Mouse (Mus musculus): ENCODE data around the gene Clasp1.

DNA sequence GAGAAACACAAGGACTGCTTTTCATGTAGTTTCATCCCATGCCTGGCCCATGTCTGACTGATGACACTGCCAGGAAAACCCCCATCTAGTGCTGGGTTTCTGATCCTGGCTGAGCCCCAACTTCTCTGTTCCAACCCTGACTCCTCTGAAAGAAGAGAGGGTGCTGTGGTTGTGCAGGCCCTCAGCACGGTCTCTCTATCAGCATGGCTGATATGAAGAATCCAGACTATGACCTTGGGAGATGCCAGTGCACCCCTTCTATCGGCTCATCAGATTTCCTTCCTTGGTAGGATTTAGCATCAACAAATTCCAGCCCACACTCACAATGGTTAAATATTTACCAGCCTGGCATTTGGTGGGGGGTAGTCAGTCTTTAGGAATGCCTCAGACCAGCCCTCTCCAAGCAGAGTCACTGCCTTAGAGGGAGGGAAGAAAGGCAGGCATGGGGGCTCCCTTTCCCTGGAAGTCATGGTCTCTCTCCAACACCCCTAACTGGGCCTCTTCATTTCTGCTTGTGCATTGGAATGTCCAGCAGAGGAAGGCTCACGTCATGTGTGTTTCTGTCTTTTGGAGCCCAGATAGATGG, 272.1 kb downstream of the Clasp1 start:
- TF ChIP-seq CTCF (IDR thresholded peaks at IDR 0.05; ENCODE audit: extremely low read depth, insufficient read depth, low read length) (no peak), POLR2A (IDR thresholded peaks at IDR 0.05; ENCODE audit: extremely low read depth, insufficient read depth, low read length) (no peak)

Data from cortical plate, adult 2 months (tissue).